Comparison of ENCODE assay signal across 8 mouse cellular contexts in the genomic region with DNA sequence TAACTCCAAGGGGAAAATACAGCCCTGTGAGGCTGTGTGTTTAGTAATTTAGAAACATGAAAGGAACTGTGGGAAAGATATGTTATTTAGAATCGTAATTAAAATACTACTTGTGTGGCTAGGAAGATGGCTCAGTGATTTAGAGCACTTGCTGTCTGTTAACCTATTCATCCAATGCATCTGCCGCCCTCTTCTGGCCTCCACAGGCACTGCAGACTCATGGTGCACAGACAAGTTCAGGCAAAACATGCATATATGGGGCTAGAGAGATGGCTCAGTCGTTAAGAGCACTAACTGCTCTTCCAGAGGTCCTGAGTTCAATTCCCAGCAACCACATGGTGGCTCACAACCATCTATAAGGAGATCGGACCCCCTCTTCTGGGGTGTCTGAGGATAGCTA. TPM values are rescaled to one million over a fixed set of nuclear protein-coding genes. Genes with fewer than 3 reads are reported as not detected.
DNase-seq lines count a peak whose midpoint lies in the region; ATAC-seq lines count a peak whose summit lies in the region.

No protein-coding gene starts in this region.

- no peak for ATAC-seq in forebrain, embryonic 11.5 days (replicated peaks; ENCODE audit: low FRiP score)
- no peak for ATAC-seq in forebrain, embryonic 13.5 days
- no peak for ATAC-seq in neural tube, embryonic 11.5 days (ENCODE audit: insufficient read depth, low FRiP score, low TSS enrichment)
- ATAC-seq in monocyte, adult 5-6 weeks (replicated peaks; ENCODE audit: insufficient number of reproducible peaks, low FRiP score, low TSS enrichment, poor library complexity, severe bottlenecking), result no peak

- peak; percentile 66 for DNase-seq in forebrain, embryonic 11.5 days (ENCODE audit: low spot score)
- peak; percentile 49 for DNase-seq in neural tube, embryonic 11.5 days (ENCODE audit: low spot score)
- no peak for DNase-seq in neural tube, embryonic 10.5 days (ENCODE audit: extremely low spot score, low spot score)
- DNase-seq in embryo, embryonic 11 days, result peak; percentile 33
- peak; percentile 74 for DNase-seq in naive thymus-derived CD4-positive, alpha-beta T cell, adult 2 months (ENCODE audit: low read depth)
- DNase-seq in frontal cortex, postnatal 36 days (ENCODE audit: low spot score in 2 of 2), result no peak

- H3K9me3 ChIP-seq in forebrain, embryonic 11.5 days (ENCODE audit: control insufficient read depth, low read length), result no peaks in the 10 kb centered on the region
- 0 out of 2 replicates have a peak, but pooled peaks cover 3% of the 10 kb centered on the region for H3K9me3 ChIP-seq in forebrain, embryonic 13.5 days (replicated peaks)
- no peaks in the 10 kb centered on the region for H3K9me3 ChIP-seq in neural tube, embryonic 11.5 days (ENCODE audit: control insufficient read depth, low read length)

- no peak overlapping the region for H3K4me2 ChIP-seq in forebrain, embryonic 11.5 days (ENCODE audit: low read depth, low read length, severe bottlenecking)
- no peak overlapping the region for H3K4me2 ChIP-seq in forebrain, embryonic 13.5 days
- no peak overlapping the region for H3K4me2 ChIP-seq in neural tube, embryonic 11.5 days (ENCODE audit: low read depth)

- no peaks in the 10 kb centered on the region for H3K36me3 ChIP-seq in forebrain, embryonic 11.5 days (ENCODE audit: control insufficient read depth, insufficient read depth, low read length)
- H3K36me3 ChIP-seq in forebrain, embryonic 13.5 days (ENCODE audit: poor library complexity, severe bottlenecking), result no peaks in the 10 kb centered on the region
- H3K36me3 ChIP-seq in neural tube, embryonic 11.5 days (ENCODE audit: control insufficient read depth, insufficient read depth, low read length), result no peaks in the 10 kb centered on the region

- H3K27me3 ChIP-seq in forebrain, embryonic 11.5 days (ENCODE audit: control insufficient read depth, insufficient read depth, low read length), result no peaks in the 10 kb centered on the region
- H3K27me3 ChIP-seq in forebrain, embryonic 13.5 days, result no peaks in the 10 kb centered on the region
- no peaks in the 10 kb centered on the region for H3K27me3 ChIP-seq in neural tube, embryonic 11.5 days (ENCODE audit: control insufficient read depth, insufficient read depth, low read length)

- no peak overlapping the region for H3K9ac ChIP-seq in forebrain, embryonic 11.5 days (ENCODE audit: low read length)
- no peak overlapping the region for H3K9ac ChIP-seq in forebrain, embryonic 13.5 days
- H3K9ac ChIP-seq in neural tube, embryonic 11.5 days (ENCODE audit: low read length), result no peak overlapping the region

- H3K4me3 ChIP-seq in forebrain, embryonic 11.5 days (ENCODE audit: low read depth, low read length), result no peak overlapping the region
- no peak overlapping the region for H3K4me3 ChIP-seq in forebrain, embryonic 13.5 days
- no peak overlapping the region for H3K4me3 ChIP-seq in neural tube, embryonic 11.5 days (ENCODE audit: low read depth, low read length)

- H3K27ac ChIP-seq in forebrain, embryonic 11.5 days (ENCODE audit: low read depth, low read length), result no peak overlapping the region
- no peak overlapping the region for H3K27ac ChIP-seq in forebrain, embryonic 13.5 days
- no peak overlapping the region for H3K27ac ChIP-seq in neural tube, embryonic 11.5 days (ENCODE audit: low read depth, low read length)

- H3K4me1 ChIP-seq in forebrain, embryonic 11.5 days (replicated peaks; ENCODE audit: control insufficient read depth, insufficient read depth, low read length), result no peaks in the 10 kb centered on the region
- H3K4me1 ChIP-seq in forebrain, embryonic 13.5 days, result no peaks in the 10 kb centered on the region
- H3K4me1 ChIP-seq in neural tube, embryonic 11.5 days (ENCODE audit: control insufficient read depth, insufficient read depth, low read length), result no peaks in the 10 kb centered on the region

- WGBS in forebrain, embryonic 11.5 days, result 72% methylated on average over 4 of the region's 4 CpGs
- WGBS in forebrain, embryonic 13.5 days, result 76% methylated on average over 4 of the region's 4 CpGs
- WGBS in neural tube, embryonic 11.5 days, result 78% methylated on average over 4 of the region's 4 CpGs

RNA-seq across cellular contexts. Expression of a gene that starts 11.1 kb away (rescaled TPM):
- polyA plus RNA-seq in forebrain, embryonic 11.5 days (2014; fragmentation: Nextera tagmentation; extraction: Ambion mirVana), result 2.0 and 2.4 TPM in 2 replicates
- 1.2 TPM in 2 replicates for polyA plus RNA-seq in forebrain, embryonic 13.5 days (2015; fragmentation: Nextera tagmentation; extraction: Ambion mirVana)
- 2.5 and 3.4 TPM in 2 replicates for polyA plus RNA-seq in neural tube, embryonic 11.5 days (2014; fragmentation: Nextera tagmentation; extraction: Ambion mirVana)
- not detected in 3 replicates for total RNA-seq in monocyte, adult 5-6 weeks (2017)

Comparison
In these comparisons a context has a peak if more than half of its experiments do, and no peak if none do; other contexts are left out.
1. DNase-seq: peak in forebrain, embryonic 11.5 days (single experiment), neural tube, embryonic 11.5 days (single experiment), embryo, embryonic 11 days (single experiment) and naive thymus-derived CD4-positive, alpha-beta T cell, adult 2 months (single experiment); none in neural tube, embryonic 10.5 days (single experiment) and frontal cortex, postnatal 36 days (0 of 2).